Mouse (Mus musculus) heart, adult 18-20 months (tissue): ENCODE results near the gene Rdx. TPM values are rescaled to one million over a fixed set of nuclear protein-coding genes. Genes with fewer than 3 reads are reported as not detected.

ENCODE experiments used
- DNase-seq, 2 experiments: peaks; one replicate each; pipeline ENCODE4 v3.0.0; 2021 to 2022; ENCODE audit warnings: mixed read lengths in 1 of 2
- long read RNA-seq, 2 experiments: library from polyadenylated mRNA; stranded (forward); transcript quantifications; one replicate each; pipeline ENCODE4 v2.0.0; 2021
- total RNA-seq, 2 experiments: library from RNA; stranded (reverse); gene quantifications; 2 replicates each; pipeline ENCODE4 v1.2.3; 2021

Gene Rdx
- total RNA-seq = 10 to 100 TPM; 88.4 to 91.8 TPM
- long read RNA-seq, experiment 1, full-length matches to known transcripts = 45 of 53 reads
- long read RNA-seq, experiment 1, partial matches to known transcripts = 7 of 53 reads
- long read RNA-seq, experiment 1, other reads (novel, unspliced or antisense) = 1 of 53 reads
- long read RNA-seq, experiment 2, full-length matches to known transcripts = 27 of 30 reads
- long read RNA-seq, experiment 2, partial matches to known transcripts = 0 of 30 reads
- long read RNA-seq, experiment 2, other reads (novel, unspliced or antisense) = 3 of 30 reads

- peak in 1 of 2 experiments; percentile 62 for DNase-seq
These were observed at the start of gene Rdx for GRCm38 (mm10) chr9:52047129-52047820. Gene Rdx, plus strand, starts transcription at chr9:52047173.

GRCm38 (mm10) chr9:52003501-52003900 lies 43.5 kb upstream of the Rdx start:
- no peak for DNase-seq

GRCm38 (mm10) chr9:52007341-52007740 lies 39.6 kb upstream of the Rdx start:
- no peak for DNase-seq

- no peak for DNase-seq
These were observed 38.5 kb upstream of the Rdx start for GRCm38 (mm10) chr9:52008511-52008910.

- no peak for DNase-seq
These were observed 34.7 kb upstream of the Rdx start for GRCm38 (mm10) chr9:52012311-52012710.

- no peak for DNase-seq
These were observed 34.1 kb upstream of the Rdx start for GRCm38 (mm10) chr9:52012781-52013436.

GRCm38 (mm10) chr9:52013900-52014455 lies 33.0 kb upstream of the Rdx start:
- peak; percentile 52 to 74 for DNase-seq

- DNase-seq = no peak
These were observed 29.9 kb upstream of the Rdx start for GRCm38 (mm10) chr9:52017091-52017490.

GRCm38 (mm10) chr9:52017824-52018223 lies 29.1 kb upstream of the Rdx start:
- DNase-seq = no peak

- DNase-seq = no peak
These were observed 28.5 kb upstream of the Rdx start for GRCm38 (mm10) chr9:52018505-52018904.

- peak; percentile 57 to 80 for DNase-seq
These were observed 19.5 kb upstream of the Rdx start for GRCm38 (mm10) chr9:52027257-52028020.

- peak; percentile 61 to 63 for DNase-seq
These were observed 18.2 kb upstream of the Rdx start for GRCm38 (mm10) chr9:52028521-52029405.

GRCm38 (mm10) chr9:52031501-52031900 lies 15.5 kb upstream of the Rdx start:
- DNase-seq = no peak

- no peak for DNase-seq
These were observed 9.5 kb upstream of the Rdx start for GRCm38 (mm10) chr9:52037493-52037892.

- DNase-seq = no peak
These were observed 5.3 kb upstream of the Rdx start for GRCm38 (mm10) chr9:52041657-52042056.

GRCm38 (mm10) chr9:52046686-52047085 lies 287 bp upstream of the Rdx start:
- DNase-seq = no peak

GRCm38 (mm10) chr9:52047821-52048649 lies 1.1 kb downstream of the Rdx start:
- DNase-seq = peak; percentile 89 to 91

- DNase-seq = peak; percentile 58 to 76
These were observed 1.7 kb downstream of the Rdx start for GRCm38 (mm10) chr9:52048650-52049081.

GRCm38 (mm10) chr9:52049605-52050004 lies 2.6 kb downstream of the Rdx start:
- DNase-seq = no peak

- DNase-seq = no peak
These were observed 3.4 kb downstream of the Rdx start for GRCm38 (mm10) chr9:52050361-52050760.
